ENCODE assay signal across 21 mouse cellular contexts in the genomic region with DNA sequence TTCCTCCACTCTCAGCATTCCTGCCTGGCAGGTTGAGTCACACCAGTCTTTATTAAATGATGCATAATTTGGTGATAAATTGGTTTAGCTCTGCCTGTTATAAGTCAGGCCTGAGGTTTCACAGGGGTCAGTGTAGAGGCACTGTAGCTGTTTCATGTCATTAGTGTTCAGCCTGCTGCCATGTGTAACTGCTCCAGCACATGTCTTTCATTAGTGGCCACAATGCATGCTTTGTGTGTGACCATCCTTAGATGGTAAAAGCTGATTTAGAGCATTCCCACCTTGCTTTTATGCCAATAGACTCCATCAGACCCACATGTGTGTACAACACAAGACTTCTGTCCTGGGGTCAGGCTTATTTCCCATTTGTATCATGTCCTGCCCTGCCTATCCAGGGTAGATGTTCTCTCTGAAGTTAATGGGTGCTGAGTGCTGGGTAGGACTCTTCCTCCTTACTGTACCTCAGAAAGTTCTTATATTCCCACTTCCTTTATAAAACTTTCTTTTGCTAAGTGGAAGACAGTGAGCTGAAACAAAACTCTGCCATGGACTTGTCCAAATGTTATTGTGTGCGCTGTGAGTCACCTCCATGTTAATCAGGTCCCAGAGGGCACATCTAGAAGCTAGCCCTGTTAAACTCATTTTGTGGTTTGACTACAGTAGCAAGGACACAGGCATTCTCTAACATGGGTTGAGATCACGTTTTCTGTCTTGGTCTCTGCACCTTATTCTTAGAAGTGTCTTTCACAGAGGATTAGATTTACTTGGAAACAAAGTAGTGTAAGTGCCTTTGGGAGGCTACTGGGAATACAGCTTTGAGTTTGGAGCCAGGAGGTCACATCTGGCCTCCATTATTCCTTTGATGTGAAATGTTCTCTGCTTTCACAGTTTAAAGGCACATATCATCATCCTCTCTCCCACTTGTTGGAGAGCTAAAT.
A peak's percentile ranks its signal among the peaks of the same experiment; 100 is the strongest.
DNase-seq lines count a peak whose midpoint lies in the region; ATAC-seq and TF ChIP-seq lines count a peak whose summit lies in the region.
"Had no signal": no experiment of that assay in that cellular context is flagged by ENCODE, and none has a peak within 500 bp of the region (broad histone marks: within the 10 kb centered on the region; RNA-seq: fewer than 3 reads in every experiment).

No protein-coding gene starts in this region.

- peaks cover 2% of the 10 kb centered on the region; the same call in 1 of the 2 replicates for H3K4me1 ChIP-seq in hindbrain, embryonic 10.5 days (replicated peaks)
- H3K4me1 ChIP-seq in hindbrain, embryonic 13.5 days (replicated peaks), result 0 out of 2 replicates have a peak, but pooled peaks cover 5% of the 10 kb centered on the region
- peaks cover 22% of the 10 kb centered on the region for H3K4me1 ChIP-seq in embryonic facial prominence, embryonic 13.5 days
- peaks cover 35% of the 10 kb centered on the region for H3K4me1 ChIP-seq in limb, embryonic 14.5 days (ENCODE audit: control insufficient read depth, insufficient read depth, low read length)
- H3K4me1 ChIP-seq in heart, embryonic 11.5 days (ENCODE audit: control insufficient read depth, insufficient read depth, low read length), result no peaks in the 10 kb centered on the region
- H3K4me1 ChIP-seq: forebrain, embryonic 13.5 days; heart, embryonic 10.5 days; liver, embryonic 13.5 days; midbrain, embryonic 12.5 days had no signal

- no peaks in the 10 kb centered on the region for H3K9me3 ChIP-seq in hindbrain, embryonic 10.5 days
- H3K9me3 ChIP-seq in hindbrain, embryonic 13.5 days, result no peaks in the 10 kb centered on the region
- H3K9me3 ChIP-seq in embryonic facial prominence, embryonic 13.5 days, result no peaks in the 10 kb centered on the region; the same call in 1 of the 2 replicates
- no peaks in the 10 kb centered on the region for H3K9me3 ChIP-seq in limb, embryonic 14.5 days (ENCODE audit: control insufficient read depth, low read length)
- no peaks in the 10 kb centered on the region for H3K9me3 ChIP-seq in heart, embryonic 11.5 days (replicated peaks; ENCODE audit: control insufficient read depth, low read length)
- H3K9me3 ChIP-seq: forebrain, embryonic 13.5 days; heart, embryonic 10.5 days; liver, embryonic 13.5 days; midbrain, embryonic 12.5 days; neural tube, embryonic 12.5 days had no signal

- no peak for TF ChIP-seq POLR2A in limb, embryonic 14.5 days (IDR thresholded peaks at IDR 0.05; ENCODE audit: borderline replicate concordance, extremely low read depth, insufficient read depth, insufficient read length)

- H3K27me3 ChIP-seq in hindbrain, embryonic 10.5 days (ENCODE audit: insufficient read depth, poor library complexity, severe bottlenecking), result no peaks in the 10 kb centered on the region
- no peaks in the 10 kb centered on the region for H3K27me3 ChIP-seq in hindbrain, embryonic 13.5 days
- no peaks in the 10 kb centered on the region for H3K27me3 ChIP-seq in embryonic facial prominence, embryonic 13.5 days
- H3K27me3 ChIP-seq in limb, embryonic 14.5 days (ENCODE audit: control insufficient read depth, insufficient read depth, low read length), result no peaks in the 10 kb centered on the region
- H3K27me3 ChIP-seq in heart, embryonic 11.5 days (ENCODE audit: control insufficient read depth, insufficient read depth, low read length), result no peaks in the 10 kb centered on the region
- H3K27me3 ChIP-seq: forebrain, embryonic 13.5 days; liver, embryonic 13.5 days; midbrain, embryonic 12.5 days; neural tube, embryonic 12.5 days had no signal

- WGBS in hindbrain, embryonic 10.5 days, result 66% methylated on average over 2 of the region's 2 CpGs
- 74% methylated on average over 2 of the region's 2 CpGs for WGBS in hindbrain, embryonic 13.5 days
- 19% methylated on average over 2 of the region's 2 CpGs for WGBS in embryonic facial prominence, embryonic 13.5 days
- WGBS in limb, embryonic 14.5 days, result 15% methylated on average over 2 of the region's 2 CpGs
- WGBS in heart, embryonic 11.5 days (ENCODE audit: insufficient replicate concordance), result 52% methylated on average over 2 of the region's 2 CpGs

- H3K27ac ChIP-seq in hindbrain, embryonic 10.5 days, result peak overlapping the region; percentile 56; the same call in 1 of the 2 replicates
- H3K27ac ChIP-seq in hindbrain, embryonic 13.5 days, result no peak overlapping the region
- H3K27ac ChIP-seq in embryonic facial prominence, embryonic 13.5 days, result peak overlapping the region; percentile 3; the same call in 1 of the 2 replicates
- H3K27ac ChIP-seq in limb, embryonic 14.5 days (replicated peaks; ENCODE audit: low read depth, low read length), result peak overlapping the region; percentile 56
- H3K27ac ChIP-seq in heart, embryonic 11.5 days (ENCODE audit: low read depth, low read length), result no peak overlapping the region
- H3K27ac ChIP-seq: forebrain, embryonic 13.5 days; heart, embryonic 10.5 days; liver, embryonic 13.5 days; midbrain, embryonic 12.5 days; neural tube, embryonic 12.5 days had no signal

- ATAC-seq in hindbrain, embryonic 13.5 days (ENCODE audit: low FRiP score), result no peak
- peak; percentile 64; the same call in 1 of the 2 replicates for ATAC-seq in embryonic facial prominence, embryonic 13.5 days (ENCODE audit: insufficient number of reproducible peaks, insufficient read depth, low FRiP score, low TSS enrichment, low read depth)
- peak; percentile 77 for ATAC-seq in limb, embryonic 14.5 days (ENCODE audit: low FRiP score, low read depth)
- ATAC-seq in heart, embryonic 11.5 days (replicated peaks; ENCODE audit: insufficient number of reproducible peaks, low FRiP score, low TSS enrichment), result no peak
- ATAC-seq: forebrain, embryonic 13.5 days had no signal

- no peak overlapping the region for H3K9ac ChIP-seq in hindbrain, embryonic 13.5 days
- no peak overlapping the region for H3K9ac ChIP-seq in embryonic facial prominence, embryonic 13.5 days
- no peak overlapping the region for H3K9ac ChIP-seq in limb, embryonic 14.5 days (ENCODE audit: low read depth, low read length, severe bottlenecking)
- H3K9ac ChIP-seq in heart, embryonic 11.5 days (ENCODE audit: low read depth, low read length), result no peak overlapping the region
- H3K9ac ChIP-seq: forebrain, embryonic 13.5 days; liver, embryonic 13.5 days; midbrain, embryonic 12.5 days; neural tube, embryonic 12.5 days had no signal

- H3K4me3 ChIP-seq in hindbrain, embryonic 10.5 days, result no peak overlapping the region
- no peak overlapping the region for H3K4me3 ChIP-seq in hindbrain, embryonic 13.5 days
- no peak overlapping the region for H3K4me3 ChIP-seq in embryonic facial prominence, embryonic 13.5 days
- no peak overlapping the region for H3K4me3 ChIP-seq in limb, embryonic 14.5 days (replicated peaks; ENCODE audit: low read length)
- H3K4me3 ChIP-seq in heart, embryonic 11.5 days (ENCODE audit: low read depth, low read length), result no peak overlapping the region
- H3K4me3 ChIP-seq: forebrain, embryonic 13.5 days; heart, embryonic 10.5 days; liver, embryonic 13.5 days; midbrain, embryonic 12.5 days; neural tube, embryonic 12.5 days had no signal

- no peak overlapping the region for H3K4me2 ChIP-seq in hindbrain, embryonic 13.5 days
- no peak overlapping the region for H3K4me2 ChIP-seq in embryonic facial prominence, embryonic 13.5 days
- H3K4me2 ChIP-seq in limb, embryonic 14.5 days (replicated peaks; ENCODE audit: low read depth, low read length, severe bottlenecking), result no peak overlapping the region
- no peak overlapping the region for H3K4me2 ChIP-seq in heart, embryonic 11.5 days
- H3K4me2 ChIP-seq: forebrain, embryonic 13.5 days; liver, embryonic 13.5 days; midbrain, embryonic 12.5 days; neural tube, embryonic 12.5 days had no signal

- peak; percentile 49 for DNase-seq in hindbrain, embryonic 10.5 days (ENCODE audit: low spot score)
- peak; percentile 57 for DNase-seq in NIH3T3 (ENCODE audit: low read depth)
- peak; percentile 89 for DNase-seq in limb, embryonic 14.5 days (ENCODE audit: low spot score)
- DNase-seq in natural killer cell, adult 2 months (ENCODE audit: low spot score in 2 of 2), result no peak
- DNase-seq in adrenal gland, adult 2 months, result no peak
- DNase-seq: B cell, adult 2 months; cerebellum, adult 11-12 months; gastrocnemius, postnatal 10 days; heart, postnatal 4 days; kidney, adult 11 months; kidney, postnatal 14 days; layer of hippocampus, postnatal 36 days; liver, embryonic 13.5 days; lung, postnatal 10 days had no signal

- no peaks in the 10 kb centered on the region for H3K36me3 ChIP-seq in hindbrain, embryonic 10.5 days
- H3K36me3 ChIP-seq in hindbrain, embryonic 13.5 days, result no peaks in the 10 kb centered on the region
- no peaks in the 10 kb centered on the region for H3K36me3 ChIP-seq in embryonic facial prominence, embryonic 13.5 days
- H3K36me3 ChIP-seq in limb, embryonic 14.5 days (ENCODE audit: control insufficient read depth, insufficient read depth, low read length), result no peaks in the 10 kb centered on the region
- H3K36me3 ChIP-seq in heart, embryonic 11.5 days (ENCODE audit: control insufficient read depth, insufficient read depth, low read length), result no peaks in the 10 kb centered on the region
- H3K36me3 ChIP-seq: heart, embryonic 10.5 days; liver, embryonic 13.5 days; midbrain, embryonic 12.5 days; neural tube, embryonic 12.5 days had no signal

Comparison
In these comparisons a context has a peak if more than half of its experiments do, and no peak if none do; other contexts are left out.
1. H3K27ac ChIP-seq: peak in hindbrain, embryonic 10.5 days (single experiment), embryonic facial prominence, embryonic 13.5 days (single experiment) and limb, embryonic 14.5 days (single experiment); none in hindbrain, embryonic 13.5 days (single experiment) and heart, embryonic 11.5 days (single experiment).
2. DNase-seq: peak in hindbrain, embryonic 10.5 days (single experiment), NIH3T3 (single experiment) and limb, embryonic 14.5 days (single experiment); none in natural killer cell, adult 2 months (0 of 2) and adrenal gland, adult 2 months (single experiment).
3. ATAC-seq: peak in embryonic facial prominence, embryonic 13.5 days (single experiment) and limb, embryonic 14.5 days (single experiment); none in hindbrain, embryonic 13.5 days (single experiment) and heart, embryonic 11.5 days (single experiment).